Mouse (Mus musculus) kidney, embryonic 14.5 days (tissue): ENCODE data around the gene Mtx1. TPM values are rescaled to one million over a fixed set of nuclear protein-coding genes. Genes with fewer than 3 reads are reported as not detected.

Experiments
- ATAC-seq: fragments of 200-750 bp; cut with Nextera tagmentation; 2 replicates; pipeline ENCODE4 v1.8.0; 2017; ENCODE audit warnings: moderate number of reproducible peaks, mild to moderate bottlenecking, moderate TSS enrichment, moderate library complexity; ENCODE audit not compliant: low FRiP score, low TSS enrichment
- H3K27ac ChIP-seq: fragments of 300-500 bp; sonication (generic); 2 replicates; pipeline ENCODE4 v1.5.1; 2014; ENCODE audit warnings: low read depth, mild to moderate bottlenecking, low read length, moderate library complexity, mixed read lengths
- H3K27me3 ChIP-seq: fragments of 300-500 bp; sonication (generic); 2 replicates; pipeline ENCODE4 v1.6.1; 2014; ENCODE audit warnings: mild to moderate bottlenecking, low read length; ENCODE audit not compliant: control insufficient read depth, insufficient read depth
- H3K36me3 ChIP-seq: fragments of 300-500 bp; sonication (generic); 2 replicates; pipeline ENCODE4 v1.6.1; 2014; ENCODE audit warnings: low read length, mixed read lengths; ENCODE audit not compliant: control insufficient read depth, insufficient read depth
- H3K4me1 ChIP-seq: fragments of 300-500 bp; sonication (generic); 2 replicates; pipeline ENCODE4 v1.6.1; 2014; ENCODE audit warnings: low read length, mixed read lengths; ENCODE audit not compliant: control insufficient read depth, insufficient read depth
- H3K4me2 ChIP-seq: fragments of 300-500 bp; sonication (generic); replicated peaks from 2 replicates; pipeline ENCODE4 v1.6.1; 2014; ENCODE audit warnings: low read depth, mild to moderate bottlenecking, low read length
- H3K4me3 ChIP-seq: fragments of 300-500 bp; sonication (generic); 2 replicates; pipeline ENCODE4 v1.5.1; 2014; ENCODE audit warnings: mild to moderate bottlenecking, low read length
- H3K9ac ChIP-seq: fragments of 300-500 bp; sonication (generic); 2 replicates; pipeline ENCODE4 v1.6.1; 2014; ENCODE audit warnings: low read depth, mild to moderate bottlenecking, low read length, moderate library complexity
- H3K9me3 ChIP-seq: fragments of 300-500 bp; sonication (generic); 2 replicates; pipeline ENCODE4 v1.6.1; 2016; ENCODE audit warnings: low read length; ENCODE audit not compliant: control insufficient read depth
- WGBS: fragments of 180-500 bp; shearing (Covaris S2); extraction: QIAGEN DNeasy Blood & Tissue Kit; methylation state at CpG from one replicate; pipeline ENCODE4 v1.1.7; 2014; 5-methylcytosine and 5-hydroxymethylcytosine counted together
- polyA plus RNA-seq: library from polyadenylated mRNA; unstranded; fragments of >200 nt; fragmentation: Nextera tagmentation; extraction: Ambion mirVana; gene quantifications from 2 replicates; pipeline ENCODE4 v1.2.1, GENCODE M21; 2014

Gene Mtx1
- polyA plus RNA-seq, 1 experiment from 2014 or later = 217 TPM

DNA sequence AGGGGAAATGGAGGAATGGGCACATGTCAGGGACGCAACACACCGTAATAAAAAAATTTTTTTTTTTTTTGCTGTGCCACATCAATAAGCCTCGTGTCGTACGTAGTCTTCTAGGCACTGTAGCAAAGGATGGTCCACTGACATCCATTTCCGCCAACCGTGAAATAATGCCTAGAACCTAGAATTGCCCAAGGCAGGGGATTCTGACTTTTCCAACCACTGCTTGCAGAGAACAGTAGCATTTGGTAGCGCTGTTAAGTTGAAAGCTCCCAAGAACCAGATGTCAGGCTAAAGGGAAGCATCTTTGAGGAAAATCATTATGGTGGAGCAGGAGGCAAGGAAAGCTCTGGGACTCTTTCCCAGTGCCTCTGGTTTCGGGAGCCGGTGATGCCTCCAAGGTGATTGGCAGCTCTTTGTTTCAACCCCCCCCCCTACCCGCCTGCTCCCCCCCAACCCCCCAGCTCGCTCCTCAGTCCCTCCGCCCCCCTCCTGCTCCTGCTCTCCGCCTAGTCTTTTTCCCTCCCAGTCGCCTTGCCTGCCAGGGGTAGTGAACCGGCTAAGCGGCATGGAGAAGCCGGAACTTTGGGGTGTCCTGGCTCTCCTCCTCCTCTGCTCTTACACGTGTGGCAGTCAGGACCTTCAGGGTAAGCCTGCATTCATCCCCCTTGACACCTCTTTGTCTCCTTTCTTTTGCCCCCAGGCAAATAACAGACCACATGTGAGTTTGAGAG is 12.0 kb downstream of the Mtx1 start, which contains the start of gene Thbs3:
Gene Thbs3, plus strand, starts transcription at position 500 of the 731 bp plus-strand sequence.
- Histone ChIP-seq H3K36me3 (peaks cover 11% of the 10 kb centered on the region), H3K4me1 (peaks cover 24% of the 10 kb centered on the region), H3K27ac (peak within 1 kb of the TSS; percentile 91), H3K9me3 (no peaks in the 10 kb centered on the region), H3K4me3 (peak within 1 kb of the TSS; percentile 95), H3K27me3 (no peaks in the 10 kb centered on the region), H3K4me2 (peak within 1 kb of the TSS; percentile 86), H3K9ac (peak within 1 kb of the TSS; percentile 76)
- under 1% methylated on average over 19 of the region's 19 CpGs for WGBS
- no peak for ATAC-seq

DNA sequence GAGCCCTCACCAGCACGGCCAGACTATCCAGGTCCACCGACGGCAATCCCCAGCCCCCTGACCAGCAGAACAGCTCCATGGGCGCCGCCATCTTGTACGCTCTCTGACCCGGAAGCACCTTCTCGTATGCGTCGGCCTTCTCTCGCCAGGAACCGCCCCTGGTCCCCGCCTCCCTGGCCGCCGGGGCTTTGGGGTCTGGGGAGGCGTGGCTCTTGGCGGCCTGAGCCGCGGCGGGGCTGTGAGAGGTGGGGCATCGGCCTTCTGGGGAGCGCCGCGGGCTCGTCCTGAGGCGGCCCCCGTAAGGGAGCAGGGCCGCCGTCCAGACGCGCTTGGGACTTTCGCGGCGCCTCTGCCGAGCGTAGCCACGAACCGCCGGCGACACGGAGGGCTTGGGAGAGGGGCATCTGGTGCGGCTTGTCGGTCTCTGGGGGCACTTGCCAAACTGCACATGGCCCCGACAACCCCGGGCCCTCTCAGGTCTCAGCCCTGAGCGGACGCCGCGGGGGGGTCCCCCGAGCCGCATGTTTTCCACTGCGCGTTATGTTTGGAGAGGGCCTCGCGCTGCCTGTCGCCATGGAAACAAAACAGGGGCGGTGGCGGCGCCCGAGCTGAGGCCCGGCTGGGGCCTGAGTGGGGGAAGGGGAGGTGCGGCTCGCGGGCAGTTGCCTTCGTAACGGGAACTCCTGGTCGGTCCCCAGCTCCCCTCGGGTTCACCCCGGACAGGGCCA is 12.9 kb downstream of the Mtx1 start:
- peak; percentile 91 for ATAC-seq
- Histone ChIP-seq H3K4me2 (peak overlapping the region; percentile 86), H3K9ac (peak overlapping the region; percentile 76), H3K4me1 (peaks cover 24% of the 10 kb centered on the region), H3K36me3 (peaks cover 20% of the 10 kb centered on the region), H3K27me3 (no peaks in the 10 kb centered on the region), H3K9me3 (no peaks in the 10 kb centered on the region), H3K27ac (peak overlapping the region; percentile 91), H3K4me3 (peak overlapping the region; percentile 95)
- WGBS = under 1% methylated on average over 67 of the region's 69 CpGs

DNA sequence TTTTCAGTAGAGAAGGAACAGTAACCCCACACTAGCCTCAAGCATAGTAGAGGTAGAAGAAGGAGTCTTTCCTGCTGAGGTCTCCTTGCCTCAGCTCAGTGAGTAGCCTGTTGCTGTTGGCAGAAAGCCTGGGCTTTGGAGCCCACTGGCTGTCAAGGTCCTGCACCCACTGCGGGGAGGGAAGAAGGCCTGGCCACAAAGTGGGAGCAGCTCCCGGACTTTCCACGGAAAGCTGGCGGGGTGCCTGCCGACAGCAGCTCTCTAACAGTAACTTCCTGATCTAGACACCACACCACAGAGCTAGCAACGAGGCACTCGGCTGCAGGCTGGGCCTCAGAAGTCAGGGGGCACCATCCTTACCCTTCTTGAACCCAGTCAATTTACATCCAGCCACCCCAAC is 16.2 kb downstream of the Mtx1 start:
- H3K4me3 ChIP-seq = no peak overlapping the region
- peaks cover 49% of the 10 kb centered on the region for H3K36me3 ChIP-seq
- no peaks in the 10 kb centered on the region for H3K27me3 ChIP-seq
- H3K9me3 ChIP-seq = no peaks in the 10 kb centered on the region
- WGBS = 69% methylated on average over 7 of the region's 7 CpGs
- no peak for ATAC-seq
- peaks cover 19% of the 10 kb centered on the region for H3K4me1 ChIP-seq
- no peak overlapping the region for H3K27ac ChIP-seq
- H3K4me2 ChIP-seq = no peak overlapping the region
- no peak overlapping the region for H3K9ac ChIP-seq

DNA sequence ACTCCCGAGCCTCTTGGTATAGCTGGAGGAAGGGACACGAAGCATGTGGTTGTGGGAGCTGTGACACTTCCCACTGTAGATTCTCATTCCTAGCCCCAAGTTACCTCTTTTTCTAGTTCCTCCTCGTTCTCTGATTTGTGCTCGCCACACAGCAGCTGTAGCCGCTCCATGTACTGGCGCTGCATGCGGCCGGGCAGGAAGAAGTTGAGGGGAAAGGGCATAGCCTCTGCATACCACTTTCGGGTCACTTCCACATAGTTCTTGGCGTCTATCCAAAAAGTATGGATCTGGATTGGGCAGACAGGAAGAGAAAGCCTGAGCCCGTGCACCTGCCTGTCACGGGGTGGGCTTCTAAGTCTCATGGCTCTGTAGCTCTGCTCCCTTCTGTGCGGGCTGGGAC is 16.7 kb downstream of the Mtx1 start:
- H3K27me3 ChIP-seq = no peaks in the 10 kb centered on the region
- H3K36me3 ChIP-seq = peaks cover 49% of the 10 kb centered on the region
- H3K9me3 ChIP-seq = no peaks in the 10 kb centered on the region
- H3K4me1 ChIP-seq = peaks cover 13% of the 10 kb centered on the region; the same call in 1 of the 2 replicates
- H3K4me2 ChIP-seq = no peak overlapping the region
- H3K4me3 ChIP-seq = no peak overlapping the region
- 76% methylated on average over 13 of the region's 13 CpGs for WGBS
- H3K27ac ChIP-seq = no peak overlapping the region
- no peak overlapping the region for H3K9ac ChIP-seq
- ATAC-seq = no peak

DNA sequence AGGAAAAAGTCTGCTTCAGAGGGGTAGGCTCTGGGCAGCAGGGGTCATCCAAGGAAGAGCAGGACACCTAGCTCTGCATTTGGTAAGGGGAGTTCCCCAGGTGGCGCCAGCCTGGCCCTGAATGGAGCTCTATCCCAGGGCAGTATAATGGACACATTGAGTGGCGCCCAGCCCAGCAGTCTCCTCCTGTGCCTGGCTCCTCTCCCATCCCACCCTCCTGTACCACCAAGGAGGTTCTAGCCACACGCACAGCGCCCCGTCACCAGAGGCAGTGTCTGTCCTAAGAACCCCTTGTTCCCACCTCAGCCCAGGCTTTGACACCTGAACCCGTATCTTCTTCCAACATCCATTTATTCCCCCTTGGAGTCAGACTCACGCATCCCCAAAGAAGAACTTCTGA is 17.2 kb downstream of the Mtx1 start:
- H3K36me3 ChIP-seq = peaks cover 49% of the 10 kb centered on the region
- H3K4me1 ChIP-seq = peaks cover 9% of the 10 kb centered on the region; the same call in 1 of the 2 replicates
- no peak overlapping the region for H3K4me3 ChIP-seq
- no peaks in the 10 kb centered on the region for H3K9me3 ChIP-seq
- no peak overlapping the region for H3K27ac ChIP-seq
- H3K27me3 ChIP-seq = no peaks in the 10 kb centered on the region
- no peak overlapping the region for H3K9ac ChIP-seq
- no peak for ATAC-seq
- WGBS = 85% methylated on average over 7 of the region's 7 CpGs
- no peak overlapping the region for H3K4me2 ChIP-seq

DNA sequence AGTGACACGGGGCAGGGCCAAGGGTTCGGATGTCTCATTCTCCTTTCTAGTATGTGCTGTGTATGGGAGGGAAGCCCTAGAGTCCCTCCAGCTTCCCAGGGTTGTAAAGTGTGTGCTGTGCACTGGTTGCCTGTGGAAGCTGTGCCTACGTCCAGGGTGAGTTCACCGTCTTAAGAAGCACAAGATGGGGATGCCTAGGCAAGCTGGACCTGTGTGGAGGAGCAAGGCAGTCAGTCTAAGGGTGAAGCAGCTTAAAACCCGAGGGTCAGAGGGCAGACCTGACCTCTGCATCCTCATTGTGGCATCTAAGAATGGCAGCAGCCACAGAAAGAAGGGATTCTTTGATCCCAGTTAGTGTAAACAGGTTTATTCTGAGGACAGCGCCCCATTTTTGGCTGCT is 18.2 kb downstream of the Mtx1 start:
- H3K36me3 ChIP-seq = peaks cover 49% of the 10 kb centered on the region
- H3K27ac ChIP-seq = no peak overlapping the region
- H3K4me2 ChIP-seq = no peak overlapping the region
- H3K9me3 ChIP-seq = no peaks in the 10 kb centered on the region
- H3K4me1 ChIP-seq = peaks cover 7% of the 10 kb centered on the region; the same call in 1 of the 2 replicates
- H3K9ac ChIP-seq = no peak overlapping the region
- no peak overlapping the region for H3K4me3 ChIP-seq
- WGBS = 86% methylated on average over 6 of the region's 6 CpGs
- no peaks in the 10 kb centered on the region for H3K27me3 ChIP-seq
- ATAC-seq = no peak

DNA sequence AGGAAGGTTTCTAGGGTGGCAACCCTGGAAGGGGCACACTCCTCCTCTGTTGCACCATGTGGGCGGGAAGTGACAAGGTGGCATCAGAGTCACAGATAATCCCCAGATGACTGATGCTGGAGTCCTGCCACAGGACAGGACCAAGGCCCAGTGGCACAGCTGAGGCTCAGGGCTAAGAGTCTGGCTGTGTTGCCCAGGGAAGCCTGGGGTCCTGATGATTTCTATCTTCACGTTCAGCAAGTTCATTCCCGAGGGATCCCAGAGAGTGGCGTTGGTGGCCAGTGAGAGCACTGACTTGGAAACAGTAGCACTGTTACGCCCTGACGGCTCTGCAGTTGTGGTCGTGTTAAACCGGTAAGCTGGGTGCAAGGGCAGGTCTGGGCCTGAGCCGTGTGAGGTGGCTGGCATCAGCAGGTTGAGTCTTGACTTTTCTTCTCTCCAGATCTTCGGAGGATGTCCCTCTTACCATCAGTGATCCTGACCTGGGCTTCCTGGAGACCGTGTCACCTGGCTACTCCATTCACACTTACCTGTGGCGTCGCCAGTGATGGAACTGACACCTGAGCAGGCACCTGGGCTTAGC is 18.7 kb downstream of the Mtx1 start:
- Histone ChIP-seq H3K4me2 (no peak overlapping the region), H3K9me3 (no peaks in the 10 kb centered on the region), H3K36me3 (peaks cover 49% of the 10 kb centered on the region), H3K27me3 (no peaks in the 10 kb centered on the region), H3K4me1 (peaks cover 10% of the 10 kb centered on the region), H3K27ac (no peak overlapping the region), H3K4me3 (no peak overlapping the region), H3K9ac (no peak overlapping the region)
- 88% methylated on average over 13 of the region's 13 CpGs for WGBS
- no peak for ATAC-seq

DNA sequence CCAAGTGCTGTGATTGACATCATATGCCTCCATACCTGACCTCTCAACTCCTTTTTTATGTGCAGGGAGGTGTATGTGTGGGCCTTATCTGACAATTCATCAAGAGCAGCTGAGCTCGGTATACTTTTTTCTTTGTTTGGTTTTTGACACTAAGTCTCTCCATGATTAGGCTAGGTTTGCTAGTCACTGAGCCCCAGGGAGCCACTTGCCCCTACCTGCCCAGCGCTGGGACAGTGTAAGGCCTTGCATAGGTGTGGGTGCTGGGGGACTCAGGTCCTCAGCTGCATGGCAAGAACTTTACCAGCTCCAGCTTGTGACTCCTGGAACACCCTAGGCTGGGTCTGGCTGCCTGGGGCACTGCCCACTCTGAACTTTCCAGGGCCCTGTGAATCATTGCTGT is 20.2 kb downstream of the Mtx1 start:
- Histone ChIP-seq H3K4me2 (no peak overlapping the region), H3K4me1 (peaks cover 4% of the 10 kb centered on the region), H3K9me3 (no peaks in the 10 kb centered on the region), H3K9ac (no peak overlapping the region), H3K36me3 (peaks cover 49% of the 10 kb centered on the region), H3K4me3 (no peak overlapping the region), H3K27ac (no peak overlapping the region), H3K27me3 (no peaks in the 10 kb centered on the region)
- WGBS = 88% methylated on average over 2 of the region's 2 CpGs
- no peak for ATAC-seq

DNA sequence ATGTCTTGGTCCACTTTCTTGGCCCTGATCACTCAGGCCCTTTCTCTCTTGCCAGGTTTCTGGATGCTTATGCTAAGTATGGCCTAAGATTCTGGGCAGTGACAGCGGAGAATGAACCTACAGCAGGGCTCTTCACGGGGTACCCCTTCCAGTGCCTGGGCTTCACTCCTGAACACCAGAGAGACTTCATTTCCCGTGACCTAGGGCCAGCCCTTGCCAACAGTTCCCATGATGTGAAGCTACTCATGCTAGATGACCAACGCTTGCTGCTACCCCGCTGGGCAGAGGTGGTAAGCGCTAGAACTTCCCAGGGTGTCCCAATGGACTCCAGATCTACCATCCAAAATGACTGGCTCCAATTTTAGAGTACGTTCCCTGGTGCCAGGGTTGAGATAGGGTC is 20.8 kb downstream of the Mtx1 start:
- Histone ChIP-seq H3K27me3 (no peaks in the 10 kb centered on the region), H3K27ac (no peak overlapping the region), H3K4me3 (no peak overlapping the region), H3K4me2 (no peak overlapping the region), H3K9ac (no peak overlapping the region), H3K9me3 (no peaks in the 10 kb centered on the region), H3K36me3 (peaks cover 48% of the 10 kb centered on the region), H3K4me1 (peaks cover 4% of the 10 kb centered on the region)
- no peak for ATAC-seq
- WGBS = 87% methylated on average over 7 of the region's 7 CpGs
